Mouse (Mus musculus): ENCODE measurements around the gene Smurf2.

Gene Smurf2

DNA sequence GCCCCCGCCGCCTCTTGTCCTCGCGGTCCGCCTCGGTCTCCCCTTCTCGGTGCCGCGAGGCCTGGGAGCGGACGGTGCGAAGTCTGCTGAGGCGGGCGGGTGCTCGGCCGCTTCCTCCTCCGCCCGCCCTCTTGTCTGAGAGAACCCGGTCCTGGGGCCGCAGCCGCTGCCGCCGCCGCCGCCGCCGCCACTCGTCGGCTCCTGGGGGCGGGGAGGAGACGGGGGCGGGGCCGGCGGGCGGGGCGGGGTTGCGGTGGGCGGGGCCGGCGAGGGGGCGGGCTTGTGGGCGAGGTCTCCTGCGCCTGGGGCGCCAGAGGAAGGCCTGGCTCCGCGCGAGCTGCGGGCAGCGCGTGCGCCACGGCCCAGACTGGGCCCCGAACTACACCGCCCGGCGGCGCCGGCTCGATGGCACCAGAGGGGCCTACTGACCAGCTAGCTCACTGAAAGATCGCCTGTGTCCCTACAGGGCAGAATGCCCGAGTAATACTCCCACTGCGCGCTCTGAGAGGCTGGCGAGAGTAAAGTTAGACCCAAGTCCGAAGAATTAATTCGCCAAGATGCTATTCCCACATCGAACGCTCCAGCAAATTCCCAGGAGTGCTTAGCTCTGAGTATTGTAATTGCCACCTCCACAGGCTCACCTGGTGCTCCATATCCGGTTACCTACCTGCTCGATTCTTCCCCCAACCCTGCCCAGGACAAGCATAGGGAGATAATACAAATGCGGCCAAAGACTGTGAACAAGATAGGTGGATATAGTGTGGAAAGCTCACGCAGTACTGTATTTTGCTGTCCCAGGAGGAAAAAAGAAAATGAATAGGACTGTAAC, at the start of gene Smurf2:
Gene Smurf2 (minus strand): TSS at position 165 of the 829 bp plus-strand sequence.
- DNase-seq = peak; percentile 93 to 96

DNA sequence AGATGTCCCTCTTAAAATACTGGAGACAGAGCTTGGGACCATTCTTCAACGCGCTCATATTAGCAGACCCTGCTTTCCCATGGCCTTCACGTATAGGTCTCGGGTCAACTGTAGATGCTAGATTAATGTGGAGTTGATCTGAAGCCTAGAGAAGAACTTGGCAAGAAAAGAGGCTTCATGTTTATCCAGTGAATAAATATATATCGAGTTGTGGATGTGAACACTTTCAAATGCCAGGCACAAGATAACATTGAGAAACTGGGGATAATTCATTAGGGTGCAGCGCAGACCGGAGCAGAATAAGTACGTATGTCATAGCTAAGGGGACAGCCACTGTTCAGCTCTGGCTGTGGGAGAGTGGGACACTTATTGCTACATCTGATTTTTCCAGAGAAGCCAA, 49.3 kb upstream of the Smurf2 start:
- DNase-seq = no peak

DNA sequence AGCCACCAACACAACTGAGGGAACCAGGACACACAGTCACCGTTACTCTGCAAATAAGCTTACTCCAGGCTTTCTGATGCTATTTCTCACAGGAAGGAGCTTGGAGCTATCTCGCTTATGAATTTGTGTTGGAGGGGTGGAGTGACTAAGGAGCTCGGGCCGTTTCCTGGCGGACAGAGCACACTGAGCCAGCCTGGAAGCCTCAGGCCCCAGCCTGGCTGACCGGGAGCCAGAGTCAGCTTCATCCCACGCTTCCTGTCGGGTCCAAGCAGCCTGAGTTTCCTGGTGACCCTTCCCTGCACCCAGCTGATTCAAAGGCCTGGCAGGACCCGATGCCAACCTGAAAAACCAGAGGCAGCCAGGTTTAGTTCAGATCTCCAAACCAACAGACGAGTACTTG, 47.1 kb upstream of the Smurf2 start:
- no peak for DNase-seq

DNA sequence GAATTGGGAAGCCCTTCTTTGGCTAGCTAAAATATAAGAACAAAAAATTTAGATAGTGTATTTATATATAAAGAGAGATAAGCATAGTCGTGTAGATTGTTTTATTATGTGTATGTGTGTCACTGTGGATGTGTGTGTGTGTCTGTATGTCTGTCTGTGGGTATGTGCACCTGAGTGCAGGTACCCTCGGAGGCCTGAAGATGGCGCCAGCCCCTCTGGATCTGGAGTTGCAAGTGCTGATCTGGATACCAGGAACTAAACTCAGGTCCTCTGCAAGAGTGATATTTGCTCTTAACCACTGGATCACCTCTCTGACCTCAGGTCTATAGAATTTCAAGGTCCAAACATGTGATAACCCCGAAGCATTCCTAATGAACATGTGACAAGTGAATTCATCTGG, 45.4 kb upstream of the Smurf2 start:
- DNase-seq = no peak

DNA sequence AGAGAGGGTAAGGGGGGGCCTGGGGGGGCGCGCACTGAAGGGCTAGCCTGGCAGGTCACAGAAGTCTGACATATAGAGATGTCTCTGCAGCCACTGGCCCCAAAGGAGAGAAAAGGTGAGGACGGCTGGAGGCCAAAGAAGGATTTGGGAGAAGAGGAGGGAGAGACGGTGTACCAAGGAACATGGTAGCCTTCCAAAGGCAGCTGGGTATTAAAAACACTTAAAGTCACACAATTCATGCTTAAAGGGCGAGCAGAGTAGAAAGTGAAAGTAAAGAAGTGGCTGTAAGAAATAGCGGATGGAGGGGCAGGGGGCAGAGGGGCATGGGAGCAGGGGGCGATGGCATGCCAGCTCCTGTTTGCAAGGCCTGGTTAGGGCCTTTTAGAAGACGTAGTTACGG, 41.8 kb upstream of the Smurf2 start:
- no peak for DNase-seq

DNA sequence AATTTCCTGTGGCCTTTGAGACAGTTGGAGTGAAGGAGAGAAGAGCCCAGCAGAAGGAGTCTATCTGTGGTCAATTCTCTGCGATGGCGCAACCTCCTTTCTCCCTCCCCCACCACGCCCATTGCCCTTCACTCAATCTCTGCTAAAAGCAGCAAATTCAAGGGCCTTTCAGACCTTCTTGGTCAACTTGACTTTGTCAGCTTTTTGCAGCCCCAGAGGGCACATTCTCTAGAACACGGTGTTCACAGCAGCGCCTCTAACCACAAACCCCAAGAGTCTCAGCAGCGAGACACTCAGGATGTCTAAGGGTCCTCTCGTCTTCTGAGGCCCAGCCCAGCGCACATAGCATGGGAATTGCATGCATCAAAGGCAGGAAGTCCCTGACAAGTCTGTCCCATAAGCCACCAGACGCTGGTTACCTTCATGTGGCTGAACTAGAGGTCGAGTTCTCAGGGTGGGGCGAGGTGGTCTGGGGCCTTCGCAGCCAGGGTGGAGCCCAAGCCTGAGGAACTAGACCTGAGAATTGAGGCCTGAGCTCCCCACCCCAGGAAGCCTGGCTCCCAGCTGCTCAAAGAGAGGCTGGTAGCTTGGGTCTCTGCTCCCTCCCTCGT, 41.1 kb upstream of the Smurf2 start:
- DNase-seq = no peak

DNA sequence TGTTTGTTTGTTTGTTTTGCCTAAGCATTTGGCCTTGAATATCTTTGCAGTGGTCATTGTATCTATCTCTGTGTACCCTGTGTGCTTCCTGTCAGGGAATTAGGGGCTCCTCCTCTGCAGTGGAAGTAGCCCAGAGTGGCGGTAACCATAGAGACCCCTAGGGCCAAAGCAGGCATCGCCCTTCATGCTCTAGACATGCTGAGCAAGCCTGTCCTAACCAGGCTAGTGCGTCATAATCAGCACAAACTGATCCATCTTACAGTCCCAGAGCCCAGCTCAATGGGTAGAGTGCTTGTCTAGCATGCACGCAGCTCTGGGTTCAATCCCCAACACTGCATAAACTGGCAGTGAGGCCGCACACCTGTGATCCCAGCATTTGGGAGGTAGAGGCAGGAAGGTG, 38.6 kb upstream of the Smurf2 start:
- no peak for DNase-seq

DNA sequence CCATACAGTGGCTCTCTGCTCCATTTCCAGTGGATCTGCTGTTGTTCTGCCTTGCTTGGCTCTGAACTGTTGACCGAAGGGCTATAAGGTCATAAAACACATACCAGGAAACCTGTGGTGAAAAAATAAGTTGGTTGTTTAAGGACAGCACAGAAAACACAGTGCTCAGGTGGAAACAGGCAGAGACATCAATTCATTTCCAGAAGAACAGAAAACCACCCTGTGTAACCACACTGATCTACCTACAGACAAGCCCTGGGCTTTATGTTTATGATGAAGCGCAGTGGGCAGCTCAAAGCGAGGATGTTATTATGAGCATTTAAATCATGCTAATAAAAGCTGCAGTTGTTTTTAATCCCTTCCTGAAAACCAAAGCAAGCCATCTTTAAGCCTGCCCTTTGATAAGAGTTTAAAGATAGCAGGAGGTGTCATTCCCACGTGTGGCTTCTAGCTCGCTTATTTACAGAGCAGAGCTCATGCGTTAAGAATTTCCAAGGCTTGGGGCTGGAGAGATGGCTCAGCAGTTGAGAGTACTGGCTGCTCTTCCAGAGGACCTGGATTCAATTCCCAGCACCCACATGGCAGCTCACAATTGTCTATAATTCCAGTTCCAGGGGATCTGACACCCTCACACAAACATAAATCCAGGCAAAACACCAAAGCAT, 38.0 kb upstream of the Smurf2 start:
- no peak for DNase-seq

DNA sequence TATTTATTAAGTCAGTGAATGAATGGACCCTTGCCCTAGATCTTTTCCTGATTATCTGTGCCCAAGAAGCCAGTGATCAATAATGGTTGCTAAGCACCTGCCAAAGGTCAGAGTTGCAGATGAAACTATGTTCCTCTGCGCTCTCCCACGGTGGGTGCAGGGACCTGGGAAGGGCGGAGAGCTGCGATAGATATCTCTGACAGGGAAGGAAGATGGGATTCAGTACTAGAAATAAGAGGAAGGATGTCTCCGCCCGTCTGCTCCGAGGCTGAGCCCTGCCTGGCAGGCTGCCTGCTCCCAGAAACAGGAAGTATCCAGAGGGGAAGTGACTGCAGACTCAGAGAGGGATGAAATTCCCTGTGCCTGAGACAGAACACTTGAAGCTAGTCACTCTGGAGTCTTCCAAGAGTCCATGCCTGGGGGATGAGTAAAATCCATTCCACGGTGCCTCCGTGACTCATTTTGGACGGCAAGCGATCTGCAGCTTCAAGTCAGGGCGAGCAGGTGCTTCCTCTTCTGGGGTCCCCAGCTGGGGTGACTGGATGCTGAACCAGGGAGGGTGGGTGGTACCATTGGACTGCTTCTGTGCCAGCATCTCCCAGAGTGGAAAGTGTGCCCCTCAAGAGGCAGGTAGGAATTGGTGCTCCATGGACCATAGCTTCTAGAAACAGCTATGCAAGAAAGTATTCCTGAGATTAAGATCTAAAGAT, 36.9 kb upstream of the Smurf2 start:
- peak; percentile 28 to 42 for DNase-seq

DNA sequence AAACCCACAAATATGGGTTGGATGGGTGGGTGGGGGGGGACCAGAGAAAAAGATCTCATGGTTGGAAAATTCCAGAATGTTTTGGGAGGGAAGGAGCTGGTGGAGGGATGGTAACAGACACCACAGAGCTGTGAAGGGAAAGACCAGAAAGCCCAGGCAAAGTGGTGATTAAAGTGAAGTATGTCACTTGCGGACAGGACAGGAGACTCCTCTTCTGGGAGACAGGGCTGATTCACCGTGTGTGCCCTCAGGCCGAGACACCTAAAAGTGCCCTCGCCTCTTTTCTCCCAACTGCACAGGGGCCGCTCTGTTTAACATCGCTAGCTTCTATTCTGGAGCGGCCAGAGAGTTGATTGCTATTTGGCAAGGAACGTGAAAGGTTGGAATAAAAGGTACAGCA, 34.1 kb upstream of the Smurf2 start:
- no peak for DNase-seq

DNA sequence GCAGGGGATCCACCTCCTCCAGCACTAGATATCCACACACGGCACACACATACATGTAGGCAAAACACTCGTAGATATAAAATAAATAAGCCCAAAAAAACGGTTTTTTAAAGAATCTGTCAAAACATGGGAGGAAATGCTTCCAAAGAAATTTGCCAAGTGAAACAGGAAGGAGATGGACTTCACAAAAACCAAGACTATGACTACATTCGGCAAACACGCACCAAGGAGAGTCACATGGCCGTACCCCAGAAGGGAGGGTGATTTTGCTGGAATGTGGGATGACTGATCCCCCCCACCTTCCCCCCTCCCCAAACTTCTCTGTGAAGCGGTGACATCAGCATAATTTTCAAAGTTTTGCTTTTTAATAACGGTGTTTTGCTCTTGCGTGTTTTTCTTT, 33.6 kb upstream of the Smurf2 start:
- DNase-seq = no peak

DNA sequence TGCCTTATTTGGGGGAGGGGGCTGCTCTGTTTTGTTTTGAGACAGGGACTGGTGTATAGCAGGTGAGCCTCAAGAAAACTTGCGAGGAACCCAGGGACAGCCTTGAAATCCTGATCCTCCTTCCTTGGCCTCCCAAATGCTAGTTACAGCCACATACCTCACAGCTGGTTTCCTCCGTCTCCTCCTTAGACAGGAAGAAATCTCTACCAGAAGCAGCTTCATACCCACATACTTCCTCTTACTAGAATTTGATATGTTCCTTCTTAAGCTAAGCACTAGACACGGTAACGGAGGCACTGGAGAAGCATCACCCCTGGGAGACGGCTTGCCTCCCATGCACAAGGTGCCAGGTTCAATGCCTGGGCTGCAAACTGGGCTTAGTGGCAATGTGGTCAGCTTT, 16.8 kb upstream of the Smurf2 start:
- DNase-seq = no peak

DNA sequence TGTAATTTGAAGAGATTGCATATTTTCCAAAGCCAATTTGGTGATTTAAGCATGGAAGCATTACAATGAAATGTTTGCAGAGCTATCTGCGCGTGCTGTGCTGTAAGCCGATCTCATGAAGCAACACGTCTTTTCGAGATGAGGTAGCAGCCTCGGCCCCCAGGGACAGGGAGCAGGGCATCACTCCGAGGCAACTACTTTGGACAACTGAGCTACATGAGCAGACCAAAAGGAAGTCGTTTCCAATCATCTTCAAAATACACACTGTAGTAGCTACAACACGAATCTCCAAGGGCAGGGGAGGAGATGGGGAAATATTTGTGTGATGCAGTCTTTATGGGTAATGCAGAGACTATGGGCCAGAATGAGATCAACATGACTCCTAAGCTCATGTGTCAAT, 9.9 kb upstream of the Smurf2 start:
- DNase-seq = no peak

DNA sequence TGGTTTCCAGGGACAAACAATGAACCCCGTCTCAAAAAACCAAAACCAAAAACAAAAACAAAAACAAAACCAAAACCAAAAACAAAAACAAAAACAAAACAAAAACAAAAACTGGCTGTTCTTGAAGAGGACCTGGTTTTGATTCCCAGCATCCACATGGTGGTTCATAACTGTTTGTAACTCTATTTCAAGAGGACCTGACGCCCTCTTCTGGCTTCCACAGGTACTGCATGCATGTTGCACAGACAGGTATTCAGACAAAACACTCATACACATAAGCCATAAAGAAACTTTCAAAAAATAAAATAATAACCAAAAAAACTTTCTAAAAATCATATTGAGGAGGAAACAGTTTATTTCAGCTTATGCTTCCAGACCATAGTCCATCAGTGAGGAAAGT, 8.4 kb upstream of the Smurf2 start:
- DNase-seq = peak in 1 of 2 experiments; percentile 7

DNA sequence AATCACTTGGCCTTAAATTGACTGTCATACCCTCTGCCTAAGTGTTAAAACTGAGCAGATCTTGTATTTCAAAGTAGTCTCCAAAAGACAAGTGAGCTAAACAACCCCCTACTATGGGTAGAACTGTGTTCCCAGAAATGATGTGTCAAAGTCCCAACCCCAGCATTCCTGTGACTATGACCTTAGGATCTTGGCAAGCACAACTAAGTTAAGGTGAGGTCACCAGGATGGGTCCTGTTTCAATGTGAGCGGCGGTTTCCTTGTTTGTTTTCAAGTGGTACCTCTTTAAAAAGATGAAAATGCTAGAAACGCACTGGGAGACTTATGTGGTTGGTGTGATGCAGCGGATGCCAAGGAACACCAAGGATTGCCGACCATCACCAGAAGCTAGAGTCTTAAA, 7.4 kb upstream of the Smurf2 start:
- DNase-seq = no peak

DNA sequence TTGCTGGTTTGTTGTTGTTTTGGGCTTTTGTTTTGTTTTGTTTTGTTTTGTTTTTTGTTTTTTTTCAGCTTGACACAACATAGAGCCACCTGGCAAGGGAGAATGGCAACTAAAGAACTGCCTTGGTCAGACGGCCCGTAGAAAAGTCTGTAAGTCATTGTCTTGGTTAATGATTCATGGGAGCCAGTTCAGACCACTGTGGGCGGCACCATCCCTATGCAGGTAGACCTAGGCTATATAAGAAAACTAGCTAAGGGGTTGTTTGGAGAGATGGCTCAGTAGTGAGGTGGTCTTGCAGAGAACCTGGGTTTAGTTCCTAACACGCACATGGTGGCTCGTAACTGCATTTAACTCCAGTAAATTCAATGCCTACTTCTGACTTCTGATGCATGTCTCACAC, 6.7 kb upstream of the Smurf2 start:
- no peak for DNase-seq

DNA sequence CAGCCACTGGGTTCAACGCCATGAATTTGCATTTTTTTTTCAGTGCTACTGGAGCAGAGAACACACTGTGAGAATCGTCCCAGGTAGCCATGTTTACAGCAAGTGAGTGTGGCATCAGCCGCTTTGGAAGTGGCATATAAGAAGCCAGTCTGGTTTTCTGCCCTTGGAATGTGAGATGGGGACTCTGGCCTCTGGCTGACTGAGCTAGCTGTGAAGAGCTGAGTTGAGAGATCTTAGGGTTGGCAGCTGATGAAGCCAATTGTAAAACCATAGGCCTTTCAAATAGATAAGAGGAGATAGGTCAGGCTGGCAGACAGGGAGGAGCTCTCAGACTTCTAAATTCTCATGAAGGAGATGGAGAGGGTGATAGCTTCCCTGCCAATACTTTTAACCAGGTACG, 6.2 kb upstream of the Smurf2 start:
- no peak for DNase-seq

DNA sequence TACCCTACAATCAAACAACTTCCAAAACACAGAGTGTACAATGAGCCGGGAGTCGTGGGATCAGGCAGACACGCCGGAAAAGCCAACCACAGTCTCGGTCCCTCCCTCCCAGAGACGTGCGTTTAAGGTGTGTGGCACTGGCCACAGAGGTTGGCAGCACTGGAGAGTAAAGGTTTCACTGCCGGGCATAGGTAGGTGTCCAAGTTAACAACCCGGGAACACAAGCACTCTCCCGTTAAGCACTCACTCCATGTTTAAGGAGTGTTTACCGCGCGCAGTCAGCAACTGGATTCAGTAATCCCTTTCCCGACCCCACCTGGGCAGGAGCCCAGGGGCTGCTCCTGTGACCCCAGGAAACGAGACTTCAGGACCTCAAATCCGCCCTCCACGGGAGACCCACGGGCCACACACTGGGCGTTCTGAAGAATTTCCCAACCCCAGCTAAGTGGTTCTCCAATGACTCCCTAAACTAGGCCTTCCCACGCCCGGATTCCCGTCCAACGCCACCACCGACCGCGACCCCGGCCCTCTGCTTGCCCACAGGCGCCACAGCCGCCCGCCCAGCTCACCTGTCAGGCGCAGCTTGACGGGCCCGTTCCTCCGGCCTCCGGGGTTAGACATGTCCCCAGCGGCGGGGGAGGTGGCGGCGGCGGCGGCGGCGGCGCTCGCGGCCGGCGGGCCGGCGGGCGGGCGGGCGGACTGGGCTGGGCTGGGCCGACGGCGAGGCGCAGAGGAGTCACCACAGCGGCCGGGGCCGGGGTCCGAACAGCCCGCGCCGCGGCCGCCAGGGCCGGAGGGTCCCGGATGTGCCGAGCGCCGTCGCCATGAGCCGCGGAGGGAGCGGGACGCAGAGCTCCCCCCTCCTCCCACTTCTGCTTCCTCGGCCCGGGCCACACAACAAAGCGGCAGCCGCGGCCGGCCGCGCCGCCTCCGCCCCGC, 634 bp downstream of the Smurf2 start:
- DNase-seq = no peak

DNA sequence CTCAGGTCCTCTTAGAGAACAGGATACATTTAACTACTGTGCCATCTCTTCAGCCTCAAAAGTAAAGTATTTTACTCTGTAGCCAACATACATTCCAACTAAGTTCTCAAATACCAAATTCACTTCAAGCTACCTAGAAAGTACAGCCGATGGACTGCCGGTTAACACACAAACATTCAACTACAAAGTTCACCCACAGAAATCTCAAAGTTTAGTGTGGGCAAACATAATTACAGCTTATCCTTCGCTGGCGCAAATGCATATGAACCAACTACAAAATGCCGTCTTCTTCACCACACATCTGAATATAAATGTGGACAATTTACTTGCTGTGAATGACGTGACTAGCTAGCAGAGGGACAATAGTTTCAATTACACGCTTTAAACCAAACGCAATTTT, 1.6 kb downstream of the Smurf2 start:
- DNase-seq = no peak

DNA sequence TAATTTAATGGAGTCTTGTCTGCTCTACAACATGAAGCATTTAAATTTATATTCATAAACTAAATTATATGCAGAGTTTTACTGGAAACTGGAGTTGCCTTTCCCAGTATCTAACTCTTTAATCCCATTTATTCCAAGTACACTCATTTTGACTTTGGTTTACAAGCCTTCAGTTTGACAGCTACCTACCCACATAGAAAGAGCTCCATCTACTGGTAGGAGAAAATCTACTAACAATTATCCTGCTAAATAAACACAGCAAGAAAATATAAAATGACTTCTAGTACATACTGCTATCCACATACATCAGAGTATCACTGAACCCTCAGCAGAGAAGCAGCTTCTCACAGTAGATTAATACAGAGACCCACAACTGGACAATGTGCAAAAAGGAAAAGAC, 9.3 kb downstream of the Smurf2 start:
- no peak for DNase-seq

DNA sequence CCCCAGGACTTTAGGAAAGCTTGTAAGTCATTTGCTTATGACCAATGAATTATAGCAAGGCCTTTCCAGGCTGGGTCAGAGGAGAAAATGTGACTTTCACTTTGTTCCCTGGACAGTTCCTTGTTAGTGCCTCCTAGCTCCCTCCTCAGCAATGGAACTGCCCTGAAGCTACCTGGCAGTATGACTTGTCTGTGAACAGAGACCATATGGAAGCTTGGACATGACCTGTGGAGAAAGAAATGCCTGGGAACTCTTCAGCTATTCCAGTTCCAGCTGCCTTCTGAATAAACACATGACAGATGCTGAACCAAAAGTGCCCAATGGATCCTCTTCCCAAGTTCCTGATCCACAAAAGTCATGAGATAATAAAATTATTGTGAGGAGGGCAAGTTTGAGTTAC, 12.5 kb downstream of the Smurf2 start:
- DNase-seq = peak; percentile 7 to 10

DNA sequence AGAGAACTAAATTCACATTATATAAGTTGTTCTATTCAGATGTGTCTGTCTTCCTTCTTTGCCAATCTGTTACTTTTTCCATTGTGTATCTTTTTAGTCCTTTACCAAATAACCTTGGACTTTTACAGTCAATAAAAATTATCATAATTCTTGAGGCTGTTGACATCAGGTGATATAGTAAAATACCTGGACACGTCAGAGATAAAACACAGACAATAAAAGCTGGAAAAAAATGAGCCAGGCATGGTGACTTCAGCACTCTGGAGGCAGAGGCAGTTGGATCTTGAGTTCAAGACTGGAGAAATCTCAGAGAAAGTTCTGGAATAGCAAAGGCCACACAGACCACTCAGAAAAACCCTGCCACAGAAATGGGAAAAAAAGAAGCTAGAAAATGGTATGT, 13.3 kb downstream of the Smurf2 start:
- no peak for DNase-seq

All from cerebellum, postnatal 10 days (tissue).